Mouse (Mus musculus): Measurements from ENCODE around the gene Cacna2d3. TPM values are rescaled to one million over a fixed set of nuclear protein-coding genes. Genes with fewer than 3 reads are reported as not detected.

The Cacna2d3 gene
- polyA plus RNA-seq, 1 experiment from 2014 or later: 37.8 TPM

GRCm38 (mm10) chr14:29269816-29270215, 451.8 kb downstream of the Cacna2d3 start:
- peaks cover 24% of the 10 kb centered on the region for H3K4me1 ChIP-seq (replicated peaks)
- no peak overlapping the region for H3K4me3 ChIP-seq
- H3K9ac ChIP-seq: no peak overlapping the region
- ATAC-seq (ENCODE audit: low read depth): no peak
- no peaks in the 10 kb centered on the region for H3K9me3 ChIP-seq
- no peaks in the 10 kb centered on the region for H3K27me3 ChIP-seq
- H3K27ac ChIP-seq (replicated peaks): no peak overlapping the region
- no peak overlapping the region for H3K4me2 ChIP-seq
- no peaks in the 10 kb centered on the region for H3K36me3 ChIP-seq
- 44% methylated on average over 2 of the region's 2 CpGs for WGBS

GRCm38 (mm10) chr14:29268609-29269008, 453.1 kb downstream of the Cacna2d3 start:
- Histone ChIP-seq H3K36me3 (no peaks in the 10 kb centered on the region), H3K9me3 (no peaks in the 10 kb centered on the region), H3K4me1 (replicated peaks) (peaks cover 24% of the 10 kb centered on the region), H3K27me3 (no peaks in the 10 kb centered on the region), H3K4me2 (no peak overlapping the region), H3K27ac (replicated peaks) (no peak overlapping the region), H3K4me3 (no peak overlapping the region), H3K9ac (no peak overlapping the region)
- no peak for ATAC-seq (ENCODE audit: low read depth)
- 34% methylated on average over 5 of the region's 5 CpGs for WGBS

GRCm38 (mm10) chr14:29267233-29267874, 454.3 kb downstream of the Cacna2d3 start:
- H3K4me1 ChIP-seq (replicated peaks): peaks cover 24% of the 10 kb centered on the region
- H3K9me3 ChIP-seq: no peaks in the 10 kb centered on the region
- 65% methylated on average over 5 of the region's 5 CpGs for WGBS
- H3K36me3 ChIP-seq: no peaks in the 10 kb centered on the region
- H3K27ac ChIP-seq (replicated peaks): no peak overlapping the region; the same call in 1 of the 2 replicates
- no peaks in the 10 kb centered on the region for H3K27me3 ChIP-seq
- no peak overlapping the region for H3K9ac ChIP-seq
- H3K4me3 ChIP-seq: no peak overlapping the region
- no peak overlapping the region for H3K4me2 ChIP-seq
- ATAC-seq (ENCODE audit: low read depth): no peak

- H3K27ac ChIP-seq (replicated peaks): no peak overlapping the region
- H3K9ac ChIP-seq: no peak overlapping the region
- H3K4me3 ChIP-seq: no peak overlapping the region
- ATAC-seq (ENCODE audit: low read depth): no peak
- no peaks in the 10 kb centered on the region for H3K27me3 ChIP-seq
- no peaks in the 10 kb centered on the region for H3K36me3 ChIP-seq
- H3K4me1 ChIP-seq (replicated peaks): no peaks in the 10 kb centered on the region
- 97% methylated on average over 1 of the region's 1 CpGs for WGBS
- H3K4me2 ChIP-seq: no peak overlapping the region
- 0 out of 2 replicates have a peak, but pooled peaks cover 4% of the 10 kb centered on the region for H3K9me3 ChIP-seq
Observed at GRCm38 (mm10) chr14:29260621-29261020, 461.0 kb downstream of the Cacna2d3 start.

GRCm38 (mm10) chr14:29243516-29243915, 478.1 kb downstream of the Cacna2d3 start:
- WGBS: 57% methylated on average over 2 of the region's 2 CpGs
- ATAC-seq (ENCODE audit: low read depth): no peak
- no peak overlapping the region for H3K9ac ChIP-seq
- H3K9me3 ChIP-seq: peaks cover 13% of the 10 kb centered on the region; the same call in 1 of the 2 replicates
- H3K4me3 ChIP-seq: no peak overlapping the region
- no peak overlapping the region for H3K27ac ChIP-seq (replicated peaks)
- no peaks in the 10 kb centered on the region for H3K36me3 ChIP-seq
- no peaks in the 10 kb centered on the region for H3K4me1 ChIP-seq (replicated peaks)
- no peaks in the 10 kb centered on the region for H3K27me3 ChIP-seq
- no peak overlapping the region for H3K4me2 ChIP-seq

- Histone ChIP-seq H3K27ac (replicated peaks) (no peak overlapping the region), H3K9me3 (peaks cover 11% of the 10 kb centered on the region; the same call in 1 of the 2 replicates), H3K4me3 (no peak overlapping the region), H3K4me2 (no peak overlapping the region), H3K4me1 (replicated peaks) (no peaks in the 10 kb centered on the region), H3K36me3 (no peaks in the 10 kb centered on the region), H3K9ac (no peak overlapping the region), H3K27me3 (no peaks in the 10 kb centered on the region)
- WGBS: 65% methylated on average over 3 of the region's 3 CpGs
- ATAC-seq (ENCODE audit: low read depth): no peak
Observed at GRCm38 (mm10) chr14:29238446-29238845, 483.2 kb downstream of the Cacna2d3 start.

- H3K9ac ChIP-seq: 0 out of 2 replicates have a peak overlapping the region, but pooled peaks have one; percentile 14
- peaks cover 23% of the 10 kb centered on the region for H3K4me1 ChIP-seq (replicated peaks)
- peak overlapping the region; percentile 52 for H3K27ac ChIP-seq (replicated peaks)
- H3K4me3 ChIP-seq: no peak overlapping the region
- H3K9me3 ChIP-seq: no peaks in the 10 kb centered on the region
- WGBS: 34% methylated on average over 19 of the region's 19 CpGs
- no peaks in the 10 kb centered on the region for H3K36me3 ChIP-seq
- peak overlapping the region; percentile 13; the same call in 1 of the 2 replicates for H3K4me2 ChIP-seq
- no peak for ATAC-seq (ENCODE audit: low read depth)
- H3K27me3 ChIP-seq: no peaks in the 10 kb centered on the region
Observed at GRCm38 (mm10) chr14:29228976-29229716, 492.5 kb downstream of the Cacna2d3 start.

- no peak overlapping the region for H3K4me2 ChIP-seq
Observed at GRCm38 (mm10) chr14:29228471-29228870, 493.2 kb downstream of the Cacna2d3 start.

GRCm38 (mm10) chr14:29227959-29228358, 493.7 kb downstream of the Cacna2d3 start:
- WGBS: 96% methylated on average over 2 of the region's 2 CpGs
- Histone ChIP-seq H3K36me3 (no peaks in the 10 kb centered on the region), H3K4me3 (no peak overlapping the region), H3K9ac (no peak overlapping the region), H3K27ac (replicated peaks) (no peak overlapping the region), H3K9me3 (no peaks in the 10 kb centered on the region), H3K4me1 (replicated peaks) (peaks cover 23% of the 10 kb centered on the region), H3K27me3 (no peaks in the 10 kb centered on the region), H3K4me2 (no peak overlapping the region)
- ATAC-seq (ENCODE audit: low read depth): no peak

More at GRCm38 (mm10) chr14:29228471-29228870, 493.2 kb downstream of the Cacna2d3 start:
- peaks cover 23% of the 10 kb centered on the region for H3K4me1 ChIP-seq (replicated peaks)
- ATAC-seq (ENCODE audit: low read depth): no peak
- no peak overlapping the region for H3K4me3 ChIP-seq
- H3K9me3 ChIP-seq: no peaks in the 10 kb centered on the region
- no peak overlapping the region for H3K9ac ChIP-seq
- no peaks in the 10 kb centered on the region for H3K27me3 ChIP-seq
- H3K36me3 ChIP-seq: no peaks in the 10 kb centered on the region
- 0 out of 2 replicates have a peak overlapping the region, but pooled peaks have one; percentile 13 for H3K27ac ChIP-seq (replicated peaks)

- Histone ChIP-seq H3K4me1 (replicated peaks) (peaks cover 23% of the 10 kb centered on the region), H3K9ac (no peak overlapping the region), H3K9me3 (no peaks in the 10 kb centered on the region), H3K36me3 (no peaks in the 10 kb centered on the region), H3K4me2 (no peak overlapping the region), H3K4me3 (no peak overlapping the region), H3K27ac (replicated peaks) (no peak overlapping the region), H3K27me3 (no peaks in the 10 kb centered on the region)
- no peak for ATAC-seq (ENCODE audit: low read depth)
- 36% methylated on average over 2 of the region's 2 CpGs for WGBS
Observed at GRCm38 (mm10) chr14:29225754-29226365, 495.8 kb downstream of the Cacna2d3 start.

GRCm38 (mm10) chr14:29223012-29223411, 498.7 kb downstream of the Cacna2d3 start:
- 73% methylated on average over 1 of the region's 1 CpGs for WGBS
- Histone ChIP-seq H3K36me3 (no peaks in the 10 kb centered on the region), H3K9me3 (no peaks in the 10 kb centered on the region), H3K4me1 (replicated peaks) (peaks cover 5% of the 10 kb centered on the region; the same call in 1 of the 2 replicates), H3K27me3 (no peaks in the 10 kb centered on the region), H3K4me2 (no peak overlapping the region), H3K4me3 (no peak overlapping the region), H3K9ac (no peak overlapping the region), H3K27ac (replicated peaks) (no peak overlapping the region)
- ATAC-seq (ENCODE audit: low read depth): no peak

GRCm38 (mm10) chr14:29222191-29222882, 499.3 kb downstream of the Cacna2d3 start:
- Histone ChIP-seq H3K4me1 (replicated peaks) (peaks cover 5% of the 10 kb centered on the region; the same call in 1 of the 2 replicates), H3K4me3 (no peak overlapping the region), H3K9me3 (no peaks in the 10 kb centered on the region), H3K27ac (replicated peaks) (no peak overlapping the region), H3K9ac (no peak overlapping the region), H3K27me3 (no peaks in the 10 kb centered on the region), H3K4me2 (no peak overlapping the region), H3K36me3 (no peaks in the 10 kb centered on the region)
- ATAC-seq (ENCODE audit: low read depth): no peak
- WGBS: 61% methylated on average over 4 of the region's 4 CpGs
